In the genomic region with DNA sequence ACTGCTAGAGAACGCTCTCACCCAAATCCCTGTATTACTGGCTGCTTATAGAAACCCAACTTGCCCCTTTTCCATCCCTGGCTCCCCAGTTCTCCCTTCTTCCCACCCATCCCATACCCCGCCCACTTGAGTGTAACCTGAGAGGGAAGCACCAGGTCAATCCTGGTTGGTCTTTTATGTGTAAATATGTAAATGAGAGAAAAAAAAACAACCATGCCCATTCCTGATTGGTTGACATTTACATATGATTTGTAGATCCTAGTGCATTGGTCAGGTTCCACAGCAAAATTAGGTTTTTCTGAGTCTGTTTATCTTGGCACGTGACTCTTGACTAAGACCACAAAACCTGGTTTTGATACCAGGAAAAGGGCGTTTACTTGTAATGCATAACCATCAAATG, we compare ENCODE assay signal across 13 mouse cellular contexts. TPM values are rescaled to one million over a fixed set of nuclear protein-coding genes. Genes with fewer than 3 reads are reported as not detected.
A peak's percentile ranks its signal among the peaks of the same experiment; 100 is the strongest.
DNase-seq lines count a peak whose midpoint lies in the region; ATAC-seq and TF ChIP-seq lines count a peak whose summit lies in the region.
"Had no signal": no experiment of that assay in that cellular context is flagged by ENCODE, and none has a peak within 500 bp of the region (broad histone marks: within the 10 kb centered on the region; RNA-seq: fewer than 3 reads in every experiment).

No protein-coding gene starts in this region.

- H3K9me3 ChIP-seq in kidney, embryonic 14.5 days (ENCODE audit: control insufficient read depth, low read length) = no peaks in the 10 kb centered on the region
- H3K9me3 ChIP-seq in embryonic facial prominence, embryonic 11.5 days (replicated peaks; ENCODE audit: control insufficient read depth, low read length) = no peaks in the 10 kb centered on the region

- peak; percentile 71 for ATAC-seq in kidney, embryonic 14.5 days (ENCODE audit: low FRiP score, low TSS enrichment)
- ATAC-seq in embryonic facial prominence, embryonic 11.5 days (replicated peaks; ENCODE audit: insufficient number of reproducible peaks, low FRiP score, low TSS enrichment, low read depth) = peak; percentile 65; the same call in 1 of the 2 replicates

- no peak for TF ChIP-seq POLR2A in myocyte (IDR thresholded peaks at IDR 0.05; ENCODE audit: insufficient read length, low read depth)

- no peak overlapping the region; the same call in 1 of the 2 replicates for H3K4me2 ChIP-seq in kidney, embryonic 14.5 days (replicated peaks; ENCODE audit: low read depth, low read length)
- H3K4me2 ChIP-seq in embryonic facial prominence, embryonic 11.5 days (ENCODE audit: low read depth, low read length) = no peak overlapping the region
- no peak overlapping the region for H3K4me2 ChIP-seq in myocyte (ENCODE audit: low read depth)

- 19% methylated on average over 4 of the region's 4 CpGs for WGBS in kidney, embryonic 14.5 days
- 14% methylated on average over 4 of the region's 4 CpGs for WGBS in embryonic facial prominence, embryonic 11.5 days

- no peaks in the 10 kb centered on the region for H3K27me3 ChIP-seq in kidney, embryonic 14.5 days (ENCODE audit: control insufficient read depth, insufficient read depth, low read length)
- H3K27me3 ChIP-seq in embryonic facial prominence, embryonic 11.5 days (ENCODE audit: control insufficient read depth, insufficient read depth, low read length) = no peaks in the 10 kb centered on the region
- H3K27me3 ChIP-seq in myocyte (ENCODE audit: control insufficient read depth, insufficient read depth, insufficient read length) = peaks cover 9% of the 10 kb centered on the region

- no peak overlapping the region for H3K9ac ChIP-seq in kidney, embryonic 14.5 days (ENCODE audit: low read depth, low read length)
- H3K9ac ChIP-seq in embryonic facial prominence, embryonic 11.5 days (replicated peaks; ENCODE audit: low read length) = no peak overlapping the region
- H3K9ac ChIP-seq: liver, embryonic 14.5 days had no signal

- H3ac ChIP-seq in myocyte (ENCODE audit: control insufficient read depth, insufficient read length) = no peak overlapping the region

- no peak overlapping the region for H3K27ac ChIP-seq in kidney, embryonic 14.5 days (ENCODE audit: low read depth, low read length)
- H3K27ac ChIP-seq in embryonic facial prominence, embryonic 11.5 days (replicated peaks; ENCODE audit: low read depth, low read length) = no peak overlapping the region
- H3K27ac ChIP-seq in layer of hippocampus, adult 2 months = no peak overlapping the region
- H3K27ac ChIP-seq: liver, embryonic 14.5 days had no signal

- TF ChIP-seq CTCF in layer of hippocampus, adult 2 months (conservative IDR thresholded peaks at IDR 0.05) = no peak

- no peaks in the 10 kb centered on the region for H3K36me3 ChIP-seq in kidney, embryonic 14.5 days (ENCODE audit: control insufficient read depth, insufficient read depth, low read length)
- no peaks in the 10 kb centered on the region; the same call in 1 of the 2 replicates for H3K36me3 ChIP-seq in embryonic facial prominence, embryonic 11.5 days (replicated peaks; ENCODE audit: control insufficient read depth, insufficient read depth, low read depth, low read length)
- no peaks in the 10 kb centered on the region for H3K36me3 ChIP-seq in myocyte (ENCODE audit: control insufficient read depth, insufficient read depth)

- H3K79me2 ChIP-seq in myocyte (ENCODE audit: control insufficient read depth, insufficient read depth) = no peaks in the 10 kb centered on the region

- H3K4me1 ChIP-seq in kidney, embryonic 14.5 days (ENCODE audit: control insufficient read depth, insufficient read depth, low read length) = no peaks in the 10 kb centered on the region
- no peaks in the 10 kb centered on the region for H3K4me1 ChIP-seq in embryonic facial prominence, embryonic 11.5 days (ENCODE audit: control insufficient read depth, insufficient read depth, low read length)

- no peak overlapping the region for H3K4me3 ChIP-seq in kidney, embryonic 14.5 days (ENCODE audit: low read length)
- H3K4me3 ChIP-seq in embryonic facial prominence, embryonic 11.5 days (ENCODE audit: low read depth, low read length) = no peak overlapping the region
- no peak overlapping the region for H3K4me3 ChIP-seq in myocyte
- H3K4me3 ChIP-seq in layer of hippocampus, adult 2 months = no peak overlapping the region

- DNase-seq in kidney, postnatal 25 days = no peak
- peak; percentile 6 for DNase-seq in MEL-GATA-1-ER (ENCODE audit: extremely low read depth, low read depth)
- peak; percentile 78 for DNase-seq in embryonic facial prominence, embryonic 11.5 days (ENCODE audit: low spot score)
- no peak for DNase-seq in thymus, postnatal 36 days
- DNase-seq in right cerebral cortex, postnatal 36 days (ENCODE audit: low spot score in 2 of 2) = no peak
- DNase-seq in layer of hippocampus, adult 2 months (ENCODE audit: low spot score in 2 of 2) = no peak
- DNase-seq: cerebellum, postnatal 10 days; kidney, adult 2 months had no signal

TF ChIP-seq in myocyte, 11 proteins besides CTCF, POLR2A, EP300 and RAD21:
- TF ChIP-seq MAX (IDR thresholded peaks at IDR 0.05; ENCODE audit: low read depth) = no peak
- TF ChIP-seq POLR2AphosphoS2 (IDR thresholded peaks at IDR 0.05; ENCODE audit: insufficient read length, low read depth) = no peak
- no peak for TF ChIP-seq E2F4 (IDR thresholded peaks at IDR 0.05; ENCODE audit: insufficient read depth)
- peak; percentile 26 for TF ChIP-seq USF1 (IDR thresholded peaks at IDR 0.05; ENCODE audit: low read depth)

RNA-seq across cellular contexts. Expression of a gene that starts 34.8 kb away (rescaled TPM):
- polyA plus RNA-seq in kidney, embryonic 14.5 days (2014; fragmentation: Nextera tagmentation; extraction: Ambion mirVana) = 18.3 and 20.0 TPM in 2 replicates
- 16.9 and 18.6 TPM in 2 replicates for polyA plus RNA-seq in embryonic facial prominence, embryonic 11.5 days (2014; fragmentation: Nextera tagmentation; extraction: Ambion mirVana)
- polyA plus RNA-seq in myocyte (2012; fragmentation: generic; extraction: Trizol) = not detected
- 10 to 100 TPM; 26.2 to 27.4 TPM for total RNA-seq in layer of hippocampus, adult 2 months (2021)
- total RNA-seq: gastrocnemius, adult 18-20 months; monocyte, adult 5-6 weeks had no signal

Comparison
In these comparisons a context has a peak if more than half of its experiments do, and no peak if none do; other contexts are left out.
1. DNase-seq: peak in MEL-GATA-1-ER (single experiment) and embryonic facial prominence, embryonic 11.5 days (single experiment); none in kidney, postnatal 25 days (0 of 2), thymus, postnatal 36 days (0 of 2), right cerebral cortex, postnatal 36 days (0 of 2) and layer of hippocampus, adult 2 months (0 of 2).
2. RNA of a gene that starts 34.8 kb away (polyA plus RNA-seq): 16.9 to 18.6 TPM in embryonic facial prominence, embryonic 11.5 days and 18.3 to 20.0 TPM in kidney, embryonic 14.5 days; not detected in myocyte (single experiment); every median in the first group is over 10 times any median in the second.